Mouse (Mus musculus): ENCODE results near the gene Wbp1.

Wbp1 gene

GRCm38 (mm10) chr6:83084477-83084876 lies 36.9 kb downstream of the Wbp1 start:
- no peak for DNase-seq (ENCODE audit: low spot score)

DNA sequence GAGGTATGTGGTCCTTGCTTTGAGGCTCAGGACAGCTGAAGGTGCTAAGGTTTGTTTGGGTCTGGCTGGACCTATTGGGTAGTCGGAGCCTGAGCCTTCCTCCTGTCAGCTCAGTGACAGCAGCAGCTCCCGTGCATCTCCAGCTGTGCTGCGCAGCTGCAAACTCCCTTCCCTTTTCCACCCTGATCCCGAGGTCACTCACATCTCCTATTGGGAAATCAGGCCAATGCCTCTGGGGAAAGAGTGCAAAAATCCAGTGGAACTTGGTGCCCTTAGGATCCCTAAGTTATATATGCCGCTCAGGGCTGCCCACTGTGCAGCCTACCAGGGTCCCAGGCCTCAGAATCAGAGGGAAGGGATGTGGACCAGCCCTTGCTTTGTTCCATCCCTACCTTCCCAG lies 37.9 kb downstream of the Wbp1 start:
- no peak for DNase-seq (ENCODE audit: low spot score)

DNA sequence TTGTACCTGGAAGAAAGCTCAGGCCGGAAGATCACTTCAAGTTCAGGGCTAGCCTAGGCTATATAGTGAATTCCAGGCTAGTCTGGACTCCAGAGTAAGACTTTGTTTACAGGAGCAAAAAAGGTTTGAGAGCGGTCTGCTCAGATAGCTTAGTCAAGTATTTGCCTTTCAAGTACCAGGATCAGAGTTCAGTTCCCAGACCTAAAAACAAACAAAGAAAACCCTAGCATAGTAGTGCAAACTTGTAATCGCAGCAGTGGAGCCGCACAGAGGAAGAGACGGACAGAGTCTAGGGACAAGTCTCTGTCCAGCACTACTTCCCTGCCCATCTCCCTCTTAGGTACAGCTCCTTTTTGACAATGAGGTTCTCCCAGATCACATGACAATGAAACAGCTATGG lies 41.1 kb downstream of the Wbp1 start:
- DNase-seq (ENCODE audit: low spot score) = no peak

DNA sequence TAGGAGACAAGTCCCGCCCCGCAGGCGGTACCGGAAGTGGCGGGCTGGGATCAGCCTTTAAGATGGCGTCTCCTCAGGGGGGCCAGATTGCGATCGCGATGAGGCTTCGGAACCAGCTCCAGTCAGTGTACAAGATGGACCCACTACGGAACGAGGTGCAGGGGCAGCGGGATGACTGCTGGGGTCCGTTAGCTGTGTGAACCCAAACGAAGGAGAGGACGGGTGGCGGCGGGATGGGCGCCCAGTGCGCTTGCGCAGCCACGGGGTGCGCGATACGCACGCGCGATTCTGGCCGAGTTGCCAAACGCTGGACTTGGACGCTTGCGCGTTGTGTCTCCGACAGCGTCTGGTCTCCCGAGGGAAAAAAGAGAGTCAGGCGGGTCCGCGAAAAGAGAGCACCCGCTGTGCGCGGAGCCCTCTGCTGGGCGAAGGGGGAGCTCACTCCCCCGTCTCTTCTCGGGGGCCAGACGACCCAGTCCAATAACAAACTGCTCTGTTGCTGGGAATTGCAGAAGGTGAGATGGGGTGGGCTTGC lies 43.0 kb downstream of the Wbp1 start:
- peak; percentile 100 for DNase-seq (ENCODE audit: low spot score)

DNA sequence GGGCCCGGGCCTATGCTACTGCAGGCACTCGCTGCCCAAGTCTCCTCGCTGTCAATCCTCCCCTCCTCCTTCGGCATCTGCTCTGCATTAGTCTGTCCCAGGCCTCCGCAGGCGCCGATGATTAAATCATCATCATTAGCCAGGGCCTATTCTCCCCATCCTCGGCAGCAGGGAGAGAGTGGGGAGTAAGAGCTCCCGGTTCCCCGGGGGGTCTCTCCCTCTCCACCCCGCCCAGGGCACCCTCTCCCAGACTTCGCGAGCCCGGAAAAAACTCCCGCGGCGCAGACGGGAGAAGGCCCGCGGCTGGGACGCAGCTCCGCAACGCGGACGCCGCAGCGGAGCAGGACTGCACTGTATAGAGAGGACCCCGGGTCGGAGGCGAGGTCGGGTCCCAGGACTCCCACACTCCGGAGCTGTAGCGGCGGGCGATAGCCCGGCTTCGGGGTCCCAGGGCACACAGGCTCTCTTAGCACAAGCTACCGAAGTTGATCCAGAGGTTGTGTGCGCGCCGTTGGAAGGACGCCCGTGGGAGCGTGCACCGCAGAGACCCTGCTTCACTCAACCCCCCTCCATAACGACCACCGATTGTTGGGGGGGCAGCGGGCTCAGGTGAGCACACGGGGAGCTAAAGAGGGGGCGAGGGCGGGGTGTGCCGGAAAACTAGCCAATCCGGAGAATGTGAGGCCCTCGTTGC lies 43.6 kb downstream of the Wbp1 start, which contains the start of gene Pcgf1:
Gene Pcgf1 (plus strand): TSS at position 240 of the 694 bp plus-strand sequence.
- no peak for DNase-seq (ENCODE audit: low spot score)

DNA sequence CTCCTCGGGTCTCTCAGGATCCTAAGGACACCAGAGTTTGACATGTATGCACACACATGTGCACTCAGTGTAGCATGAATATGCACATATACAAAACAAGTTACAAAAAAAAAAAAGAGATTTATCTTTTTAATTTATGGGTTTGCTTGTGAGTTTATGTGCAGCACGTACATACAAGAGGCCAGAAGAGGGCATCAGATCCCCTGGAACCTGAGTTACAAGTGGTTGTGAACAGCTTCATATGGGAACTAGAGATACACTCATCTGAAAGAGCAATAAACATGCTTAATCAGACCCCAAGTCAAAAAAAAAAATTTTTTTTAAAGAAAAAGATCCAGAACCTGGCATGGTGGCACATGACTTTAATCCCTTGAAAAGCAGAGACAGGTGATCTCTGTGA lies 46.4 kb downstream of the Wbp1 start:
- DNase-seq (ENCODE audit: low spot score) = no peak

DNA sequence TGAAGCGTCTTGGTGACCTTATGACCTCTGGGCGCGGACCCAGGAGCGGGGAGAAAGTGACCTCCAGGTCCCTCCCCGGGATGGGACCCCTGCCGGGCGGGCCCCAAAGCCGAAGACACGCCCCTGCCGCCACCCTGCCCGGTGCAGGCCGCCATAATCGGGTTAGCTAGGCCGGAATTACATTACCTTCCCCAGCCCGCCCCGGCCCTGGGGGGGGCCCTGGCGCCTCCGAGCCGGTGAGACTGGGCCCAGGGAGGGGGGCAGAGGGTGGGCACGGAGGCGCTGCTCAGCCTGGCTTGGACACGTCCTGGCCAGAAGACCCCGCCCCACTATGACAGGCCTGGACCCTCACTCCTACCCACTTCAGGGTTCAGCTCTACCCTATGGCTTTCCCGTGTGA lies 50.1 kb downstream of the Wbp1 start:
- DNase-seq (ENCODE audit: low spot score) = no peak

- DNase-seq (ENCODE audit: low spot score) = peak; percentile 60
Observed at GRCm38 (mm10) chr6:83070311-83071219, 50.8 kb downstream of the Wbp1 start.

GRCm38 (mm10) chr6:83070247-83070310 lies 51.3 kb downstream of the Wbp1 start, which contains the start of gene Tlx2:
TSS of gene Tlx2 (minus strand) at chr6:83070293.
- no peak for DNase-seq (ENCODE audit: low spot score)

- no peak for DNase-seq (ENCODE audit: low spot score)
Observed at GRCm38 (mm10) chr6:83069488-83070246, 51.7 kb downstream of the Wbp1 start.
